Comparison of ENCODE assay signal across 9 mouse cellular contexts in genomic region chr6:54591778-54592177, GRCm38 (mm10). TPM values are rescaled to one million over a fixed set of nuclear protein-coding genes. Genes with fewer than 3 reads are reported as not detected.
A peak's percentile ranks its signal among the peaks of the same experiment; 100 is the strongest.
DNase-seq lines count a peak whose midpoint lies in the region; ATAC-seq and TF ChIP-seq lines count a peak whose summit lies in the region.
"Had no signal": no experiment of that assay in that cellular context is flagged by ENCODE, and none has a peak within 500 bp of the region (broad histone marks: within the 10 kb centered on the region; RNA-seq: fewer than 3 reads in every experiment).

No protein-coding gene starts in this region.

- H3K9ac ChIP-seq in heart, embryonic 14.5 days (ENCODE audit: low read length): no peak overlapping the region
- no peak overlapping the region for H3K9ac ChIP-seq in liver, embryonic 14.5 days (replicated peaks)
- H3K9ac ChIP-seq in neural tube, embryonic 13.5 days: peak overlapping the region; percentile 43; the same call in 1 of the 2 replicates

- H3K27me3 ChIP-seq in heart, embryonic 14.5 days (ENCODE audit: control insufficient read depth, insufficient read depth, low read length): no peaks in the 10 kb centered on the region
- peaks cover 7% of the 10 kb centered on the region for H3K27me3 ChIP-seq in liver, embryonic 14.5 days (ENCODE audit: control insufficient read depth, insufficient read depth, low read length)
- no peaks in the 10 kb centered on the region for H3K27me3 ChIP-seq in neural tube, embryonic 13.5 days

- H3K4me1 ChIP-seq in heart, embryonic 14.5 days (ENCODE audit: control insufficient read depth in 2 of 2, insufficient read depth in 2 of 2, low read length in 2 of 2): peaks cover 2 to 33% of the 10 kb centered on the region in 2 experiments; a peak in 3 of 4 replicates
- peaks cover 0 to 9% of the 10 kb centered on the region in 2 experiments; a peak in 3 of 4 replicates for H3K4me1 ChIP-seq in liver, embryonic 14.5 days (replicated peaks; ENCODE audit: control insufficient read depth in 2 of 2, insufficient read depth in 2 of 2, low read length in 1 of 2)
- H3K4me1 ChIP-seq in neural tube, embryonic 13.5 days (replicated peaks): peaks cover 45% of the 10 kb centered on the region

- H3K4me2 ChIP-seq in heart, embryonic 14.5 days (ENCODE audit: low read length): peak overlapping the region; percentile 70
- peak overlapping the region; percentile 88 for H3K4me2 ChIP-seq in liver, embryonic 14.5 days (ENCODE audit: low read depth)
- peak overlapping the region; percentile 57 for H3K4me2 ChIP-seq in neural tube, embryonic 13.5 days

- TF ChIP-seq EP300 in liver, embryonic 14.5 days (IDR thresholded peaks at IDR 0.05; ENCODE audit: low read depth): no peak

- TF ChIP-seq CTCF in liver, embryonic 14.5 days (IDR thresholded peaks at IDR 0.05; ENCODE audit: low read depth): no peak

- DNase-seq in heart, adult 11 months: peak; percentile 92
- DNase-seq in heart, postnatal 10 days: no peak
- DNase-seq in liver, embryonic 14.5 days (ENCODE audit: low read depth in 3 of 3, low spot score in 3 of 3): no peak
- no peak for DNase-seq in layer of hippocampus, adult 11-12 months (ENCODE audit: low spot score)
- DNase-seq in adrenal gland, postnatal 25 days: no peak
- DNase-seq: B cell, adult 2 months had no signal

- no peak overlapping the region for H3K27ac ChIP-seq in heart, embryonic 14.5 days (replicated peaks in 1 of 2; ENCODE audit: control insufficient read depth in 1 of 2, insufficient read depth in 1 of 2, low read depth in 2 of 2, low read length in 2 of 2)
- no peak overlapping the region for H3K27ac ChIP-seq in liver, embryonic 14.5 days
- no peak overlapping the region for H3K27ac ChIP-seq in neural tube, embryonic 13.5 days (replicated peaks)

- intact Hi-C loops in heart, postnatal 10 days (cut with DNase I): loop anchor here (10.0 kb wide), 2 partner anchors 223 to 383 kb away; partner anchors contain the start of genes Nod1 and Znrf2

- H3K9me3 ChIP-seq in heart, embryonic 14.5 days (ENCODE audit: control insufficient read depth, low read length): no peaks in the 10 kb centered on the region
- H3K9me3 ChIP-seq in liver, embryonic 14.5 days (ENCODE audit: control insufficient read depth, low read length): no peaks in the 10 kb centered on the region
- no peaks in the 10 kb centered on the region for H3K9me3 ChIP-seq in neural tube, embryonic 13.5 days

- 47% methylated on average over 6 of the region's 6 CpGs for WGBS in heart, embryonic 14.5 days
- WGBS in liver, embryonic 14.5 days (ENCODE audit: insufficient replicate concordance): 46% methylated on average over 6 of the region's 6 CpGs
- 48% methylated on average over 6 of the region's 6 CpGs for WGBS in neural tube, embryonic 13.5 days

- ATAC-seq in heart, embryonic 14.5 days (ENCODE audit: insufficient number of reproducible peaks, insufficient read depth, low FRiP score, low read depth): no peak
- no peak for ATAC-seq in liver, embryonic 14.5 days (ENCODE audit: insufficient read depth)
- no peak for ATAC-seq in neural tube, embryonic 13.5 days (ENCODE audit: low read depth)
- ATAC-seq in erythroid progenitor cell, adult 5-6 weeks (replicated peaks; ENCODE audit: low FRiP score, poor library complexity, severe bottlenecking): no peak

- H3K4me3 ChIP-seq in heart, embryonic 14.5 days (ENCODE audit: control insufficient read depth in 1 of 2, insufficient read depth in 1 of 2, low read depth in 1 of 2, low read length in 2 of 2): peak overlapping the region; percentile 23 to 69; a peak in 3 of 4 replicates
- no peak overlapping the region; a peak in 1 of 4 replicates for H3K4me3 ChIP-seq in liver, embryonic 14.5 days (ENCODE audit: insufficient read depth in 1 of 2, low read depth in 2 of 2, low read length in 2 of 2)
- H3K4me3 ChIP-seq in neural tube, embryonic 13.5 days: peak overlapping the region; percentile 17

- H3K36me3 ChIP-seq in heart, embryonic 14.5 days (ENCODE audit: control insufficient read depth, insufficient read depth, low read length): no peaks in the 10 kb centered on the region
- no peaks in the 10 kb centered on the region for H3K36me3 ChIP-seq in liver, embryonic 14.5 days (replicated peaks; ENCODE audit: control insufficient read depth, insufficient read depth, low read depth)
- no peaks in the 10 kb centered on the region for H3K36me3 ChIP-seq in neural tube, embryonic 13.5 days

RNA-seq across cellular contexts. Expression of gene Plekha8, which starts 3.1 kb away (rescaled TPM):
- 10 to 100 TPM; 12.4 to 12.9 TPM for total RNA-seq in heart, postnatal 10 days (2021)
- polyA plus RNA-seq in heart, embryonic 14.5 days (2014; fragmentation: Nextera tagmentation; extraction: Ambion mirVana): 8.2 and 8.9 TPM in 2 replicates
- 1.2 and 1.7 TPM in 2 replicates for polyA plus RNA-seq in liver, embryonic 14.5 days (2012; rRNA removed)
- 2.6 and 3.7 TPM in 2 replicates for polyA plus RNA-seq in liver, embryonic 14.5 days (2014; fragmentation: Nextera tagmentation; extraction: Ambion mirVana)
- 9.6 and 10.2 TPM in 2 replicates for polyA plus RNA-seq in neural tube, embryonic 13.5 days (2015; fragmentation: Nextera tagmentation; extraction: Ambion mirVana)
- total RNA-seq in erythroid progenitor cell, adult 5-6 weeks (2015; ENCODE audit: low replicate concordance): 1.4 and 1.7 TPM in 2 replicates
- 0.90 and 1.1 TPM in 2 replicates for total RNA-seq in erythroid progenitor cell, adult 5-6 weeks (2017; ENCODE audit: low replicate concordance)
- 19.4 and 20.1 TPM in 2 replicates for total RNA-seq in adrenal gland, postnatal 25 days (2021)

RNA-seq across cellular contexts. Expression of gene Fkbp14, which starts 5.3 kb away (rescaled TPM):
- total RNA-seq in heart, postnatal 10 days (2021): 10 to 100 TPM; 15.1 to 17.0 TPM
- polyA plus RNA-seq in heart, embryonic 14.5 days (2014; fragmentation: Nextera tagmentation; extraction: Ambion mirVana): 23.5 and 26.9 TPM in 2 replicates
- 2.5 and 3.5 TPM in 2 replicates for polyA plus RNA-seq in liver, embryonic 14.5 days (2012; rRNA removed)
- 3.7 and 4.0 TPM in 2 replicates for polyA plus RNA-seq in liver, embryonic 14.5 days (2014; fragmentation: Nextera tagmentation; extraction: Ambion mirVana)
- polyA plus RNA-seq in neural tube, embryonic 13.5 days (2015; fragmentation: Nextera tagmentation; extraction: Ambion mirVana): 19.0 and 19.3 TPM in 2 replicates
- total RNA-seq in erythroid progenitor cell, adult 5-6 weeks (2015; ENCODE audit: low replicate concordance): not detected in 2 replicates
- 0.64 and 3.4 TPM in 2 replicates for total RNA-seq in erythroid progenitor cell, adult 5-6 weeks (2017; ENCODE audit: low replicate concordance)
- total RNA-seq in adrenal gland, postnatal 25 days (2021): 17.2 and 17.5 TPM in 2 replicates

RNA-seq across cellular contexts. Expression of gene Scrn1, which starts 25.5 kb away (rescaled TPM):
- total RNA-seq in heart, postnatal 10 days (2021): 1 to 10 TPM; 8.3 to 9.3 TPM
- polyA plus RNA-seq in heart, embryonic 14.5 days (2014; fragmentation: Nextera tagmentation; extraction: Ambion mirVana): 7.5 and 11.1 TPM in 2 replicates
- polyA plus RNA-seq in liver, embryonic 14.5 days (2012; rRNA removed): 0.10 and 0.13 TPM in 2 replicates
- polyA plus RNA-seq in liver, embryonic 14.5 days (2014; fragmentation: Nextera tagmentation; extraction: Ambion mirVana): 0.08 and 0.24 TPM in 2 replicates
- polyA plus RNA-seq in neural tube, embryonic 13.5 days (2015; fragmentation: Nextera tagmentation; extraction: Ambion mirVana): 95.5 and 102 TPM in 2 replicates
- not detected in 2 replicates for total RNA-seq in erythroid progenitor cell, adult 5-6 weeks (2015; ENCODE audit: low replicate concordance)
- not detected in 2 replicates for total RNA-seq in erythroid progenitor cell, adult 5-6 weeks (2017; ENCODE audit: low replicate concordance)
- 30.7 and 36.1 TPM in 2 replicates for total RNA-seq in adrenal gland, postnatal 25 days (2021)

Comparison
In these comparisons a context has a peak if more than half of its experiments do, and no peak if none do; other contexts are left out.
1. H3K4me3 ChIP-seq: peak in heart, embryonic 14.5 days (2 of 2) and neural tube, embryonic 13.5 days (single experiment); none in liver, embryonic 14.5 days (0 of 2).
2. RNA of gene Scrn1, which starts 25.5 kb away (total RNA-seq): 30.7 to 36.1 TPM in adrenal gland, postnatal 25 days and 8.3 to 9.3 TPM in heart, postnatal 10 days; not detected in erythroid progenitor cell, adult 5-6 weeks; every median in the first group is over 4 times any median in the second.
3. Peak in every context shown above with its lines, with median percentiles within 50 percentile points of each other: H3K4me2 ChIP-seq.